Mouse (Mus musculus) ES-E14 (cell line): ENCODE data around the gene Mfap4. TPM values are rescaled to one million over a fixed set of nuclear protein-coding genes. Genes with fewer than 3 reads are reported as not detected.

Experiments
- DNase-seq: peaks from one replicate; pipeline ENCODE4 v3.0.0-alpha.2; 2013; ENCODE audit warnings: low read depth, low spot score
- H3K27ac ChIP-seq: 2 replicates; pipeline ENCODE4 v1.5.1; 2012; ENCODE audit warnings: low read depth, mild to moderate bottlenecking, low read length, moderate library complexity, mixed read lengths; ENCODE audit not compliant: poor library complexity, insufficient read depth, severe bottlenecking
- H3K36me3 ChIP-seq: 2 replicates; pipeline ENCODE4 v1.6.1; 2012; ENCODE audit warnings: mild to moderate bottlenecking, low read length, moderate library complexity, mixed read lengths; ENCODE audit not compliant: control insufficient read depth, poor library complexity, insufficient read depth, severe bottlenecking
- H3K4me1 ChIP-seq, 2 experiments: fragments of 150-350 bp in 1 of 2; sonication (generic) in 1 of 2; 2 replicates each; pipeline ENCODE4 v1.6.1; 2012; ENCODE audit warnings: low read length in 2 of 2, mild to moderate bottlenecking in 1 of 2, mixed read lengths in 1 of 2; ENCODE audit not compliant: control insufficient read depth in 2 of 2, insufficient read depth in 2 of 2, poor library complexity in 1 of 2
- H3K4me3 ChIP-seq, 2 experiments: fragments of 150-350 bp in 1 of 2; sonication (generic) in 1 of 2; 2 replicates each; pipeline ENCODE4 v1.5.1; 2012; ENCODE audit warnings: low read length in 2 of 2, low read depth in 1 of 2, mild to moderate bottlenecking in 1 of 2, mixed read lengths in 1 of 2; ENCODE audit not compliant: insufficient read depth in 1 of 2, poor library complexity in 1 of 2, severe bottlenecking in 1 of 2
- H3K9ac ChIP-seq: 2 replicates; pipeline ENCODE4 v1.6.1; 2012; ENCODE audit warnings: low read depth, mild to moderate bottlenecking, low read length, mixed read lengths; ENCODE audit not compliant: poor library complexity, insufficient read depth, severe bottlenecking
- H3K9me3 ChIP-seq: fragments of 150-350 bp; sonication (generic); 2 replicates; pipeline ENCODE4 v1.6.1; 2012; ENCODE audit warnings: low read depth, mild to moderate bottlenecking, low read length; ENCODE audit not compliant: control insufficient read depth, insufficient read depth
- CHD2 ChIP-seq: IDR thresholded peaks from 2 replicates; pipeline ENCODE4 v1.6.1; 2014; ENCODE audit warnings: mild to moderate bottlenecking, low read depth, low read length, inconsistent platforms
- HCFC1 ChIP-seq: IDR thresholded peaks from 2 replicates; pipeline ENCODE4 v1.6.1; 2012; ENCODE audit warnings: low read length, inconsistent platforms, borderline replicate concordance; ENCODE audit not compliant: insufficient read depth
- MAFK ChIP-seq: IDR thresholded peaks from 2 replicates; pipeline ENCODE4 v1.6.1; 2014; ENCODE audit warnings: mild to moderate bottlenecking, low read depth, low read length, inconsistent platforms; ENCODE audit not compliant: insufficient read depth
- ZC3H11A ChIP-seq: IDR thresholded peaks from 2 replicates; pipeline ENCODE4 v1.6.1; 2012; ENCODE audit warnings: low read depth, mild to moderate bottlenecking, inconsistent platforms, low read length, borderline replicate concordance
- ZNF384 ChIP-seq: IDR thresholded peaks from 2 replicates; pipeline ENCODE4 v1.6.1; 2012; ENCODE audit warnings: low read depth, low read length, inconsistent platforms
- in situ Hi-C, 2 experiments: fragments of 600-800 bp; cut with MboI; formaldehyde crosslinking; loops; one replicate each; pipeline ENCODE4 v1.15.1; 2025; ENCODE audit warnings: low sequenced_read_pairs in 2 of 2, inconsistent platforms in 1 of 2; ENCODE audit not compliant: unreplicated experiment in 2 of 2
- total RNA-seq: library from RNA; depleted of rRNA; stranded (reverse); fragments of 300-350 nt; gene quantifications from 2 replicates; pipeline ENCODE4 v1.2.3, GENCODE M21; 2012

Mfap4 gene
- total RNA-seq, 1 experiment: 2.9 TPM

DNA sequence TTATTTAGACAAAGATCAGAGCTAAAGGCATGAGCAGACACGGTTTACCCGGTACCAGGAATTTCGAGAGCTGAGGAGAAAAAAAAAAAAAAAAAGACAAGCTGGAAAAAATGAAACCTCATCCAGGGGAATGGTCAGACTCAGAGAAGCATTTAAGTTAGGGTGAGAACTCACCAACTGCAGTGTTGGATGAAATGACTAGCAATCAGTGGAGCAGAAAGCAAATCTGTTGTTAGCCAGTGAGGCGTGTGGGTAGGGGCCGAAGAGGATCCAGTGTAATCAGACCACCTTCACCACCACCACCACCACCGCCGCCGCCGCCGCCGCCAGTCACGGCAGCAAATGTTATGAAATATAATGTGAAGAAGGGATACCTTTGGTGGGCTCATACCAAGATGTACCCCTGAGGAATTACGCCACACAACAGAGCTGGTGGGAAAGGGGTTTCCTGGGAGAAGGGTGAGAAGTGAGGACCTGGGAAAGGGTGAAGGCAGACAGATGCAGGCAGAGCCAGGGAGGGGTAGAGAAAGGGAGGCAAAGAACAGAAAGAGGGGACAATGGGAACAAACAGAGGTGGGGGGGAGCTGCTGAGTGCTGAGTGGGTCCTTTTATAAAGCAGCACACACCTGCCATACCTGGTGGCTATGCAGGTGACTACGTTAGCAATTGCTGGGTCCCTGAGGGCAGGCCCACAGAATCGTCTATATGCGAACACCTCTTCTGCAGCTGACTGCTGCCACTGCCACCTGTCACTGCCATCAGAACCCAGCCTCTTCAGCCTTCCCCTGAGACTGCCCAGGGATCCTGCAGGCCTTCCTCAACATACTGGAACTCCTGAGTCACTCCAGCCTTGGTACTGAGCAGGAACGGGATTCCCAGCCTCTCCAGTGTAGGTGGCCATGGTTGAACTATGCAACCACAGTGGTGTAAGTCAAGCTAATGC, 7.4 kb upstream of the Mfap4 start:
- in situ Hi-C loops: no loop called here
- no peak for DNase-seq
- H3K4me1 ChIP-seq: peaks cover 0 to 5% of the 10 kb centered on the region in 2 experiments; a peak in 2 of 4 replicates
- TF ChIP-seq HCFC1 (no peak), MAFK (no peak), ZNF384 (0 out of 2 replicates have a peak, but pooled peaks have one; percentile 27), CHD2 (no peak), ZC3H11A (no peak)
- peak overlapping the region; percentile 19 to 36; a peak in 3 of 4 replicates for H3K4me3 ChIP-seq
- no peaks in the 10 kb centered on the region for H3K9me3 ChIP-seq
- H3K9ac ChIP-seq: no peak overlapping the region
- no peak overlapping the region for H3K27ac ChIP-seq
- no peaks in the 10 kb centered on the region for H3K36me3 ChIP-seq

- H3K9ac ChIP-seq: no peak overlapping the region
- H3K36me3 ChIP-seq: no peaks in the 10 kb centered on the region
- DNase-seq: no peak
- H3K4me1 ChIP-seq: peaks cover 0 to 5% of the 10 kb centered on the region in 2 experiments; a peak in 2 of 4 replicates
- in situ Hi-C loops: no loop called here
- no peak overlapping the region for H3K27ac ChIP-seq
- no peak for TF ChIP-seq HCFC1
- no peak for TF ChIP-seq ZC3H11A
- TF ChIP-seq MAFK: no peak
- TF ChIP-seq CHD2: no peak
- TF ChIP-seq ZNF384: no peak
- no peak overlapping the region for H3K4me3 ChIP-seq
- H3K9me3 ChIP-seq: no peaks in the 10 kb centered on the region
Measured at GRCm38 (mm10) chr11:61478788-61479187, 6.4 kb upstream of the Mfap4 start.

- peaks cover 4 to 23% of the 10 kb centered on the region in 2 experiments; a peak in 3 of 4 replicates for H3K4me1 ChIP-seq
- no peak for DNase-seq
- no peaks in the 10 kb centered on the region for H3K36me3 ChIP-seq
Measured at GRCm38 (mm10) chr11:61481239-61482090, 3.8 kb upstream of the Mfap4 start.

GRCm38 (mm10) chr11:61483226-61483845, 1.9 kb upstream of the Mfap4 start:
- Histone ChIP-seq H3K27ac (no peak overlapping the region), H3K4me3 (no peak overlapping the region), H3K4me1 (peaks cover 4 to 27% of the 10 kb centered on the region in 2 experiments; a peak in 3 of 4 replicates)

More at GRCm38 (mm10) chr11:61481239-61482090, 3.8 kb upstream of the Mfap4 start:
- in situ Hi-C loops: no loop called here
- TF ChIP-seq HCFC1: no peak
- Histone ChIP-seq H3K9ac (no peak overlapping the region), H3K9me3 (no peaks in the 10 kb centered on the region), H3K27ac (no peak overlapping the region), H3K4me3 (no peak overlapping the region)

More at GRCm38 (mm10) chr11:61483226-61483845, 1.9 kb upstream of the Mfap4 start:
- TF ChIP-seq CHD2: no peak
- no peak for TF ChIP-seq ZNF384
- TF ChIP-seq MAFK: no peak
- TF ChIP-seq HCFC1: no peak
- no peak for TF ChIP-seq ZC3H11A
- no peaks in the 10 kb centered on the region for H3K9me3 ChIP-seq
- DNase-seq: no peak
- no peak overlapping the region for H3K9ac ChIP-seq
- in situ Hi-C loops: no loop called here
- peaks cover 7% of the 10 kb centered on the region; the same call in 1 of the 2 replicates for H3K36me3 ChIP-seq
